Mouse (Mus musculus) embryonic facial prominence, embryonic 15.5 days (tissue): ENCODE data around the gene Tpmt. TPM values are rescaled to one million over a fixed set of nuclear protein-coding genes. Genes with fewer than 3 reads are reported as not detected.

Source experiments
- ATAC-seq: fragments of 200-750 bp; cut with Nextera tagmentation; 2 replicates; pipeline ENCODE4 v1.8.0; 2017; ENCODE audit warnings: low read depth, moderate TSS enrichment; ENCODE audit not compliant: insufficient number of reproducible peaks, low FRiP score, low TSS enrichment
- H3K27ac ChIP-seq: fragments of 300-500 bp; sonication (generic); replicated peaks from 2 replicates; pipeline ENCODE4 v1.5.1; 2015; ENCODE audit warnings: mild to moderate bottlenecking, inconsistent platforms
- H3K27me3 ChIP-seq: fragments of 300-500 bp; sonication (generic); 2 replicates; pipeline ENCODE4 v1.6.1; 2015; ENCODE audit warnings: inconsistent platforms
- H3K36me3 ChIP-seq: fragments of 300-500 bp; sonication (generic); 2 replicates; pipeline ENCODE4 v1.6.1; 2015; ENCODE audit warnings: mild to moderate bottlenecking, inconsistent platforms
- H3K4me1 ChIP-seq: fragments of 300-500 bp; sonication (generic); 2 replicates; pipeline ENCODE4 v1.6.1; 2015; ENCODE audit warnings: inconsistent platforms
- H3K4me2 ChIP-seq: fragments of 300-500 bp; sonication (generic); replicated peaks from 2 replicates; pipeline ENCODE4 v1.6.1; 2015; ENCODE audit warnings: mild to moderate bottlenecking, inconsistent platforms
- H3K4me3 ChIP-seq: fragments of 300-500 bp; sonication (generic); replicated peaks from 2 replicates; pipeline ENCODE4 v1.5.1; 2015; ENCODE audit warnings: mild to moderate bottlenecking, inconsistent platforms
- H3K9ac ChIP-seq: fragments of 300-500 bp; sonication (generic); 2 replicates; pipeline ENCODE4 v1.6.1; 2015; ENCODE audit warnings: inconsistent platforms
- H3K9me3 ChIP-seq: fragments of 300-500 bp; sonication (generic); replicated peaks from 2 replicates; pipeline ENCODE4 v1.6.1; 2016; ENCODE audit warnings: inconsistent platforms
- WGBS: fragments of 180-500 bp; shearing (Covaris S2); methylation state at CpG from one replicate; pipeline ENCODE4 v1.1.7; 2015; 5-methylcytosine and 5-hydroxymethylcytosine counted together
- polyA plus RNA-seq: library from polyadenylated mRNA; unstranded; fragments of >200 nt; fragmentation: Nextera tagmentation; extraction: Ambion mirVana; gene quantifications from 2 replicates; pipeline ENCODE4 v1.2.1, GENCODE M21; 2015

The Tpmt gene
- polyA plus RNA-seq, 1 experiment from 2014 or later, result 16.9 TPM

- H3K9ac ChIP-seq, result no peak overlapping the region
- H3K27me3 ChIP-seq, result no peaks in the 10 kb centered on the region
- 86% methylated on average over 4 of the region's 4 CpGs for WGBS
- no peaks in the 10 kb centered on the region for H3K9me3 ChIP-seq
- H3K27ac ChIP-seq, result no peak overlapping the region
- no peaks in the 10 kb centered on the region for H3K4me1 ChIP-seq
- H3K4me3 ChIP-seq, result no peak overlapping the region
- no peak for ATAC-seq
- no peak overlapping the region for H3K4me2 ChIP-seq
- no peaks in the 10 kb centered on the region for H3K36me3 ChIP-seq
Measured at GRCm38 (mm10) chr13:47001590-47001989, 42.9 kb downstream of the Tpmt start.

- no peak overlapping the region for H3K9ac ChIP-seq
- H3K36me3 ChIP-seq, result no peaks in the 10 kb centered on the region
- H3K4me3 ChIP-seq, result no peak overlapping the region
- WGBS, result 56% methylated on average over 5 of the region's 5 CpGs
- no peaks in the 10 kb centered on the region for H3K4me1 ChIP-seq
- no peak overlapping the region for H3K4me2 ChIP-seq
- no peaks in the 10 kb centered on the region for H3K27me3 ChIP-seq
- no peaks in the 10 kb centered on the region for H3K9me3 ChIP-seq
- ATAC-seq, result no peak
- no peak overlapping the region for H3K27ac ChIP-seq
Measured at GRCm38 (mm10) chr13:46999498-46999897, 45.0 kb downstream of the Tpmt start.

GRCm38 (mm10) chr13:46997355-46997754, 47.2 kb downstream of the Tpmt start:
- H3K4me2 ChIP-seq, result no peak overlapping the region
- H3K9ac ChIP-seq, result no peak overlapping the region
- H3K4me3 ChIP-seq, result no peak overlapping the region
- no peaks in the 10 kb centered on the region for H3K36me3 ChIP-seq
- H3K4me1 ChIP-seq, result no peaks in the 10 kb centered on the region
- H3K9me3 ChIP-seq, result no peaks in the 10 kb centered on the region
- WGBS, result 74% methylated on average over 4 of the region's 4 CpGs
- H3K27me3 ChIP-seq, result no peaks in the 10 kb centered on the region
- H3K27ac ChIP-seq, result no peak overlapping the region
- no peak for ATAC-seq

GRCm38 (mm10) chr13:46993274-46993551, 51.3 kb downstream of the Tpmt start:
- no peak overlapping the region for H3K4me3 ChIP-seq
- no peak overlapping the region for H3K27ac ChIP-seq
- no peaks in the 10 kb centered on the region for H3K27me3 ChIP-seq
- H3K9ac ChIP-seq, result no peak overlapping the region
- H3K36me3 ChIP-seq, result no peaks in the 10 kb centered on the region
- no peaks in the 10 kb centered on the region for H3K4me1 ChIP-seq
- 78% methylated on average over 2 of the region's 2 CpGs for WGBS
- H3K9me3 ChIP-seq, result no peaks in the 10 kb centered on the region
- no peak overlapping the region for H3K4me2 ChIP-seq
- ATAC-seq, result no peak

- Histone ChIP-seq H3K36me3 (no peaks in the 10 kb centered on the region), H3K9ac (no peak overlapping the region), H3K4me1 (no peaks in the 10 kb centered on the region), H3K27me3 (peaks cover 3% of the 10 kb centered on the region; the same call in 1 of the 2 replicates), H3K4me3 (no peak overlapping the region), H3K9me3 (no peaks in the 10 kb centered on the region), H3K4me2 (no peak overlapping the region), H3K27ac (no peak overlapping the region)
- ATAC-seq, result no peak
- WGBS, result 76% methylated on average over 7 of the region's 7 CpGs
Measured at GRCm38 (mm10) chr13:46992516-46993273, 51.8 kb downstream of the Tpmt start.

- Histone ChIP-seq H3K36me3 (no peaks in the 10 kb centered on the region), H3K4me1 (no peaks in the 10 kb centered on the region), H3K27ac (no peak overlapping the region), H3K9me3 (no peaks in the 10 kb centered on the region), H3K4me2 (no peak overlapping the region), H3K4me3 (no peak overlapping the region), H3K9ac (no peak overlapping the region), H3K27me3 (peaks cover 4% of the 10 kb centered on the region; the same call in 1 of the 2 replicates)
- WGBS, result 38% methylated on average over 4 of the region's 4 CpGs
- no peak for ATAC-seq
Measured at GRCm38 (mm10) chr13:46990376-46991011, 54.0 kb downstream of the Tpmt start.

GRCm38 (mm10) chr13:46987941-46988340, 56.6 kb downstream of the Tpmt start:
- no peak overlapping the region for H3K4me3 ChIP-seq
- no peaks in the 10 kb centered on the region for H3K4me1 ChIP-seq
- no peak overlapping the region for H3K4me2 ChIP-seq
- H3K9me3 ChIP-seq, result no peaks in the 10 kb centered on the region
- WGBS, result 71% methylated on average over 8 of the region's 8 CpGs
- ATAC-seq, result no peak
- H3K27me3 ChIP-seq, result peaks cover 4% of the 10 kb centered on the region; the same call in 1 of the 2 replicates
- no peak overlapping the region for H3K9ac ChIP-seq
- no peak overlapping the region for H3K27ac ChIP-seq
- H3K36me3 ChIP-seq, result no peaks in the 10 kb centered on the region

- Histone ChIP-seq H3K4me3 (no peak overlapping the region), H3K9me3 (no peaks in the 10 kb centered on the region), H3K4me2 (no peak overlapping the region), H3K27ac (no peak overlapping the region), H3K36me3 (no peaks in the 10 kb centered on the region), H3K9ac (no peak overlapping the region), H3K4me1 (no peaks in the 10 kb centered on the region), H3K27me3 (peaks cover 4% of the 10 kb centered on the region; the same call in 1 of the 2 replicates)
- 70% methylated on average over 6 of the region's 6 CpGs for whole genome bisulfite sequencing
- ATAC-seq, result no peak
Measured at GRCm38 (mm10) chr13:46986208-46986607, 58.3 kb downstream of the Tpmt start.

GRCm38 (mm10) chr13:46983878-46984277, 60.7 kb downstream of the Tpmt start:
- no peak overlapping the region for H3K4me2 ChIP-seq
- no peak overlapping the region for H3K9ac ChIP-seq
- WGBS, result 74% methylated on average over 2 of the region's 2 CpGs
- H3K36me3 ChIP-seq, result no peaks in the 10 kb centered on the region
- peaks cover 4% of the 10 kb centered on the region; the same call in 1 of the 2 replicates for H3K27me3 ChIP-seq
- no peak overlapping the region for H3K27ac ChIP-seq
- no peaks in the 10 kb centered on the region for H3K9me3 ChIP-seq
- no peaks in the 10 kb centered on the region for H3K4me1 ChIP-seq
- ATAC-seq, result no peak
- no peak overlapping the region for H3K4me3 ChIP-seq

- no peaks in the 10 kb centered on the region for H3K36me3 ChIP-seq
- no peak overlapping the region for H3K4me2 ChIP-seq
- H3K4me3 ChIP-seq, result no peak overlapping the region
- H3K9me3 ChIP-seq, result no peaks in the 10 kb centered on the region
- WGBS, result 39% methylated on average over 13 of the region's 13 CpGs
- no peaks in the 10 kb centered on the region for H3K4me1 ChIP-seq
- H3K9ac ChIP-seq, result no peak overlapping the region
- H3K27ac ChIP-seq, result no peak overlapping the region
- ATAC-seq, result no peak
- H3K27me3 ChIP-seq, result no peaks in the 10 kb centered on the region
Measured at GRCm38 (mm10) chr13:46979836-46980490, 64.6 kb downstream of the Tpmt start.

GRCm38 (mm10) chr13:46976532-46976931, 68.0 kb downstream of the Tpmt start:
- Histone ChIP-seq H3K4me1 (no peaks in the 10 kb centered on the region), H3K9ac (no peak overlapping the region), H3K27ac (no peak overlapping the region), H3K36me3 (no peaks in the 10 kb centered on the region), H3K9me3 (no peaks in the 10 kb centered on the region), H3K4me3 (no peak overlapping the region), H3K27me3 (no peaks in the 10 kb centered on the region), H3K4me2 (no peak overlapping the region)
- WGBS, result 81% methylated on average over 7 of the region's 7 CpGs
- ATAC-seq, result no peak
